Mouse (Mus musculus): ENCODE measurements around the gene Csad.

Gene Csad

GRCm38 (mm10) chr15:102195373-102195772 is 9.2 kb downstream of the Csad start:
- no peak for DNase-seq

GRCm38 (mm10) chr15:102194439-102194838 is 10.1 kb downstream of the Csad start:
- DNase-seq = no peak

GRCm38 (mm10) chr15:102193652-102194051 is 10.9 kb downstream of the Csad start:
- no peak for DNase-seq

- DNase-seq = no peak
Observed at GRCm38 (mm10) chr15:102192820-102193386, 11.6 kb downstream of the Csad start.

- DNase-seq = no peak
Observed at GRCm38 (mm10) chr15:102192271-102192812, 12.2 kb downstream of the Csad start.

GRCm38 (mm10) chr15:102191699-102192098 is 12.8 kb downstream of the Csad start:
- DNase-seq = no peak

- DNase-seq = no peak
Observed at GRCm38 (mm10) chr15:102188883-102189282, 15.6 kb downstream of the Csad start.

GRCm38 (mm10) chr15:102188096-102188495 is 16.4 kb downstream of the Csad start:
- DNase-seq = no peak

GRCm38 (mm10) chr15:102186239-102186638 is 18.3 kb downstream of the Csad start:
- DNase-seq = no peak

- DNase-seq = no peak
Observed at GRCm38 (mm10) chr15:102183076-102183475, 21.4 kb downstream of the Csad start.

- DNase-seq = no peak
Observed at GRCm38 (mm10) chr15:102179924-102180323, 24.6 kb downstream of the Csad start.

- DNase-seq = no peak
Observed at GRCm38 (mm10) chr15:102179106-102179505, 25.4 kb downstream of the Csad start.

- peak; percentile 73 for DNase-seq
Observed at GRCm38 (mm10) chr15:102178279-102178678, 26.2 kb downstream of the Csad start.

- no peak for DNase-seq
Observed at GRCm38 (mm10) chr15:102177417-102177816, 27.1 kb downstream of the Csad start.

- DNase-seq = no peak
Observed at GRCm38 (mm10) chr15:102176571-102177316, 27.8 kb downstream of the Csad start.

GRCm38 (mm10) chr15:102175736-102176319 is 28.7 kb downstream of the Csad start:
- DNase-seq = no peak

GRCm38 (mm10) chr15:102173581-102173980 is 30.9 kb downstream of the Csad start:
- DNase-seq = no peak

GRCm38 (mm10) chr15:102169064-102169463 is 35.5 kb downstream of the Csad start:
- DNase-seq = no peak

GRCm38 (mm10) chr15:102167620-102168021 is 36.9 kb downstream of the Csad start:
- no peak for DNase-seq

GRCm38 (mm10) chr15:102165468-102166100 is 38.9 kb downstream of the Csad start:
- no peak for DNase-seq

- no peak for DNase-seq
Observed at GRCm38 (mm10) chr15:102163900-102164693, 40.4 kb downstream of the Csad start.

GRCm38 (mm10) chr15:102160415-102161060 is 44.0 kb downstream of the Csad start:
- DNase-seq = no peak
